Mouse (Mus musculus) intestine, embryonic 15.5 days (tissue): ENCODE data around the gene Prmt2. TPM values are rescaled to one million over a fixed set of nuclear protein-coding genes. Genes with fewer than 3 reads are reported as not detected.
A peak's percentile ranks its signal among the peaks of the same experiment; 100 is the strongest.

ENCODE experiments used
- ATAC-seq: fragments of 200-750 bp; cut with Nextera tagmentation; 2 replicates; pipeline ENCODE4 v1.8.0; 2017; ENCODE audit warnings: moderate TSS enrichment, moderate library complexity
- H3K27ac ChIP-seq: fragments of 300-500 bp; sonication (generic); 2 replicates; pipeline ENCODE4 v1.5.1; 2015; ENCODE audit warnings: mild to moderate bottlenecking, inconsistent platforms
- H3K27me3 ChIP-seq: fragments of 300-500 bp; sonication (generic); replicated peaks from 2 replicates; pipeline ENCODE4 v1.6.1; 2015; ENCODE audit warnings: inconsistent platforms
- H3K36me3 ChIP-seq: fragments of 300-500 bp; sonication (generic); 2 replicates; pipeline ENCODE4 v1.6.1; 2015; ENCODE audit warnings: inconsistent platforms
- H3K4me1 ChIP-seq: fragments of 300-500 bp; sonication (generic); replicated peaks from 2 replicates; pipeline ENCODE4 v1.6.1; 2015; ENCODE audit warnings: inconsistent platforms
- H3K4me2 ChIP-seq: fragments of 300-500 bp; sonication (generic); replicated peaks from 2 replicates; pipeline ENCODE4 v1.6.1; 2015; ENCODE audit warnings: mild to moderate bottlenecking, inconsistent platforms
- H3K4me3 ChIP-seq: fragments of 300-500 bp; sonication (generic); replicated peaks from 2 replicates; pipeline ENCODE4 v1.5.1; 2015; ENCODE audit warnings: inconsistent platforms
- H3K9ac ChIP-seq: fragments of 300-500 bp; sonication (generic); 2 replicates; pipeline ENCODE4 v1.6.1; 2015; ENCODE audit warnings: inconsistent platforms
- H3K9me3 ChIP-seq: fragments of 300-500 bp; sonication (generic); 2 replicates; pipeline ENCODE4 v1.6.1; 2016; ENCODE audit warnings: inconsistent platforms
- WGBS: fragments of 180-500 bp; shearing (Covaris S2); methylation state at CpG from one replicate; pipeline ENCODE4 v1.1.7; 2015; 5-methylcytosine and 5-hydroxymethylcytosine counted together
- polyA plus RNA-seq: library from polyadenylated mRNA; unstranded; fragments of >200 nt; fragmentation: Nextera tagmentation; extraction: Ambion mirVana; gene quantifications from 2 replicates; pipeline ENCODE4 v1.2.1, GENCODE M21; 2015

Gene Prmt2
- 42.6 and 43.7 TPM in 2 replicates for polyA plus RNA-seq

- ATAC-seq = peak; percentile 100
- H3K4me2 ChIP-seq = peak within 1 kb of the TSS; percentile 85
- under 1% methylated on average over 47 of the region's 47 CpGs for WGBS
- H3K9me3 ChIP-seq = no peaks in the 10 kb centered on the region
- peak within 1 kb of the TSS; percentile 73 for H3K4me3 ChIP-seq
- no peaks in the 10 kb centered on the region for H3K36me3 ChIP-seq
- H3K9ac ChIP-seq = peak within 1 kb of the TSS; percentile 56
- H3K27me3 ChIP-seq = no peaks in the 10 kb centered on the region
- 0 out of 2 replicates have a peak, but pooled peaks cover 4% of the 10 kb centered on the region for H3K4me1 ChIP-seq
- peak within 1 kb of the TSS; percentile 88 for H3K27ac ChIP-seq
These were observed at the start of gene Prmt2 for GRCm38 (mm10) chr10:76237341-76238225. Prmt2 (minus strand) TSS chr10:76237865.

DNA sequence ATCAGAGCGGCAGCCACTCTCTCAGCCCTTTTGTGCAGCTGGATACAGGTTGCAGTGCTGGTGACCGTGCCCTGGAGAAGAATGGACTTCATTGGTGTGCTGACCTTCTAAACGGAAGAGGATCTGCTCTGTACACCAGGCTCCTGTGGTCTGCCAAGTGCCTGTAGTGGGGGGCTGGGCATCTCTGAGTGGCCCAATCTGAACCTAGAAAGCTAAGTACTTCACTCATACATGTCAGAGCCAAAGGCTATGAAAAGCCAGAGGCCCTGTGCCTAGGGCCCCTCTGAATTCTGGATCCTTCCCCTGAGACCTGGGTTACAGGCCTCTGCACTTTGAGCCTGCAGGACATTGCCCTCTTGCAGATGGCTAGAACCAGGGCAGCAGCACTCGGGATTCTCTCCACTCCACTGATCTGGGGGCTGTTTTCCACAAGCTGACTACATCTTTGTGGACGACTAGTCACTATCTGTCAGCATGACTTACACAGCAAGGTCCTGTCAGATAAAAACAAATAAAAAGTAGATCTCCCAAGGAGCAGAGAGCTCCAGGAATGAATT lies 41.0 kb upstream of the Prmt2 start:
- Histone ChIP-seq H3K27me3 (no peaks in the 10 kb centered on the region), H3K4me1 (no peaks in the 10 kb centered on the region), H3K27ac (no peak overlapping the region), H3K4me3 (no peak overlapping the region), H3K4me2 (no peak overlapping the region), H3K9ac (no peak overlapping the region), H3K36me3 (peaks cover 27% of the 10 kb centered on the region), H3K9me3 (no peaks in the 10 kb centered on the region)
- ATAC-seq = no peak
- 74% methylated on average over 5 of the region's 5 CpGs for WGBS

DNA sequence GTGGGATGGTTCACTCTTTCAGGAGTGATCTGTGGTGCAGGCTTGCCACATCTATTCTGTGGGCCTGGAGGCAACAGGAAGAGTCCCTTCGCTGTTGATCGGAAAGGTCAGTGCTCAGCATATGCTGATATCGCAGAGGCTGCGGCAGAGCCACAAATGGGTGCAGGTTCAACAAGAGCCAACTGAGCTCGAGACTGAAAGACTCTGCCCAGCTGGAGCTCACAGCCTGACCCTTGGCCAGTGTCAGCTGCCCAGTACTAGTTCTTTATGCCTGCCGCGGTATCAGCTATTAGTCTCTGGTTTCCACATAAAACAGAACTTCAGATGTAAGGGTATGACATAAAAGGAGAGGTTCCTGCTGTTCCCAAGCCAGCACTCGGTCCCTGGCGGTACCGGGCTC lies 37.6 kb upstream of the Prmt2 start:
- H3K4me1 ChIP-seq = no peaks in the 10 kb centered on the region
- WGBS = 84% methylated on average over 10 of the region's 10 CpGs
- no peak for ATAC-seq
- H3K4me2 ChIP-seq = no peak overlapping the region
- H3K9ac ChIP-seq = no peak overlapping the region
- peaks cover 15% of the 10 kb centered on the region; the same call in 1 of the 2 replicates for H3K36me3 ChIP-seq
- no peak overlapping the region for H3K27ac ChIP-seq
- H3K27me3 ChIP-seq = no peaks in the 10 kb centered on the region
- H3K9me3 ChIP-seq = no peaks in the 10 kb centered on the region
- no peak overlapping the region for H3K4me3 ChIP-seq

DNA sequence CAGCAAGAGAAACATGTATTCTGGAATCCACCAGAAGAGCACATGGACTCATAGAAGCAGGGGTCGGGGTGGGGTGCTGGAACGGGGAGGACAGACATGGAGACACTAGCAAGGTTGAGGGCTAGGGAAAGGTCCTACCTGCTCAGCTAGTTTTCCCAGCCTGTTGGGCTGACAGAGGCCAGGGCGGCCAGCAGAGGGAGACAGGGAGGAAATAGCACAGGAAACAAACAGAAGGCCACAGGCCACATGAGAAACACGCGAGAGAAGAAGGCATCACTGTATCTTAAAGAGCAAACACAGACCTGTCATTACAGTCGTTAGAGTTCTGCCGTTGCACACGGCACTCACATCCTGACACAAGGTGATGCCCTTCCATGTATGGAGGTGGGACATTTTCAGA lies 33.6 kb upstream of the Prmt2 start:
- no peak overlapping the region for H3K9ac ChIP-seq
- WGBS = 35% methylated on average over 8 of the region's 8 CpGs
- ATAC-seq = peak; percentile 41; the same call in 1 of the 2 replicates
- H3K9me3 ChIP-seq = no peaks in the 10 kb centered on the region
- peaks cover 13% of the 10 kb centered on the region; the same call in 1 of the 2 replicates for H3K36me3 ChIP-seq
- H3K27ac ChIP-seq = no peak overlapping the region
- H3K27me3 ChIP-seq = no peaks in the 10 kb centered on the region
- no peak overlapping the region for H3K4me3 ChIP-seq
- H3K4me1 ChIP-seq = no peaks in the 10 kb centered on the region
- no peak overlapping the region for H3K4me2 ChIP-seq

DNA sequence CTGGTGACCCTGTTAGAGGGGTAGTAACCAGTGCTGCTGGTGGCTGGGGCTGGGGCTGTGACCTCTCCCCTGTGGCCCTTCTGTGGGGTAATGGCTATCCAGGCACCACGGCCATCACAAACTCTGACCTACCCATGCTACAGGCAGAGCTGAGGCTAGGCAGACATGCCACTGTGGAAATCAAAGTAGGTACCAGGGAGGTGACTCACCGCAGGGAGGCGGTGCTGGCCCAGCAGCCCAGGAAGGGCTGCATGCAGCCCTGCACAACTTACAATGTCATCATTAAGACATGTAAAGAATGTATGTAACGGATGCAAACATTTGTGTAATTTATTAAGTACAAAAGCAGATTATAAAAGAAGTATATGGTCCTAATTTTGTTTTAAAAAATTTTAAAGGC lies 24.8 kb upstream of the Prmt2 start:
- no peaks in the 10 kb centered on the region for H3K4me1 ChIP-seq
- no peak for ATAC-seq
- no peak overlapping the region for H3K9ac ChIP-seq
- no peak overlapping the region for H3K4me2 ChIP-seq
- H3K4me3 ChIP-seq = no peak overlapping the region
- H3K36me3 ChIP-seq = no peaks in the 10 kb centered on the region; the same call in none of the 2 replicates
- WGBS = 71% methylated on average over 4 of the region's 4 CpGs
- no peaks in the 10 kb centered on the region for H3K27me3 ChIP-seq
- H3K27ac ChIP-seq = no peak overlapping the region
- no peaks in the 10 kb centered on the region for H3K9me3 ChIP-seq

DNA sequence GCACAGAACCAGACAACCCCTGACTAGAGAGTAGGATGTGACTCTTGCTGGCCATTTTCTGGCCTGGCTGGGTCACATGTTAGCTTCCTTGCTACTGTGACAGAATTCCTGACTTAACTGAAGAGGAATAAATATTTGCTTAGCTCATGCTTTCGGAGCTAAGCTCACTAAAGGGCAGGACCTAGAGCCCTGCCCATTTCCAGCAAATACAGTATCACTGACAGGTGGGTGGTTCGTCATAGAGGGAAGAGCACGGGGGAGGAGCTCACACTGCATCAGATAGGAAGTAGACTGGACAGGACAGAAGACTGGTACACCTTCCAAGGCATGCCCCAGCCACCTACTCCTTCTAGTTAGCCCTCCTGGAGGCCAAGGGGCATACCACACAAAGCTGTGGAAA lies 23.8 kb upstream of the Prmt2 start:
- H3K4me1 ChIP-seq = no peaks in the 10 kb centered on the region
- no peaks in the 10 kb centered on the region for H3K9me3 ChIP-seq
- no peak overlapping the region for H3K9ac ChIP-seq
- no peak overlapping the region for H3K4me3 ChIP-seq
- no peak overlapping the region for H3K4me2 ChIP-seq
- H3K36me3 ChIP-seq = no peaks in the 10 kb centered on the region; the same call in none of the 2 replicates
- 50% methylated on average over 3 of the region's 3 CpGs for whole genome bisulfite sequencing
- H3K27ac ChIP-seq = no peak overlapping the region
- peak; percentile 79 for ATAC-seq
- no peaks in the 10 kb centered on the region for H3K27me3 ChIP-seq

- 52% methylated on average over 11 of the region's 11 CpGs for WGBS
- Histone ChIP-seq H3K36me3 (no peaks in the 10 kb centered on the region; the same call in 1 of the 2 replicates), H3K4me2 (no peak overlapping the region), H3K27me3 (no peaks in the 10 kb centered on the region), H3K9me3 (no peaks in the 10 kb centered on the region), H3K9ac (no peak overlapping the region), H3K4me1 (no peaks in the 10 kb centered on the region), H3K27ac (no peak overlapping the region), H3K4me3 (no peak overlapping the region)
- ATAC-seq = no peak
These were observed 22.8 kb upstream of the Prmt2 start for GRCm38 (mm10) chr10:76260358-76261059.

DNA sequence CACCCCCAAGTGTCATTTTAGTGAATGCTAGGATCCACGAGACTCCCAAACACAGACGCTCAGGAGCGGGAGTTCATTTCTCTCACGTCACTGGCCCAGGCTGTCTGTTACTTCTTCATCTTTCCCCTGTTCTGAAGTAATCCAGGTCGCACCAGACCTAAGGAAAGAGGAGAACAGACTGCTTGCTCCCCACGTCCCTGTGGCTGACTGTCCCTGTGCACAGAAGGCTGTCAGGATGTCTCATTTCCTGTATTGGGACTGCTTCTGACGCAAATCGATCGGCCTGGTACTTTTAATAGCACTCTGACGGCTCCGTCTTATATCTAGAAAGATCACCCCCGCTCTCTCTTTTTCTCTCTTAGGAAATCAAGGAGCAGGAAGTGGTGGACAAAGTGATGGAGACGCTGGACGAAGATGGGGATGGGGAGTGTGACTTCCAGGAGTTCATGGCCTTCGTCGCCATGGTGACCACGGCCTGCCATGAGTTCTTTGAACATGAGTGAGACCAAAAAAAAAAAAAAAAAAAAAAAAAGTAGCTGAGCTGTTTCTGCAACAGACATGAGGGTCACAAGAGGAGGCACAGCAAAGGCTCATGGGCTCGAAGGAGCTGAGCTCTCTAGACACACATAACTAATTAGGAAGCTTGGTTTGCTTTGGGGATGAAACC lies 22.0 kb upstream of the Prmt2 start:
- Histone ChIP-seq H3K27me3 (no peaks in the 10 kb centered on the region), H3K9ac (no peak overlapping the region), H3K9me3 (no peaks in the 10 kb centered on the region), H3K4me1 (no peaks in the 10 kb centered on the region), H3K4me2 (no peak overlapping the region), H3K27ac (no peak overlapping the region), H3K36me3 (no peaks in the 10 kb centered on the region; the same call in 1 of the 2 replicates), H3K4me3 (no peak overlapping the region)
- 66% methylated on average over 18 of the region's 18 CpGs for WGBS
- no peak for ATAC-seq

GRCm38 (mm10) chr10:76257719-76258390 lies 20.2 kb upstream of the Prmt2 start:
- H3K27me3 ChIP-seq = no peaks in the 10 kb centered on the region
- H3K9me3 ChIP-seq = no peaks in the 10 kb centered on the region
- H3K4me3 ChIP-seq = no peak overlapping the region
- H3K36me3 ChIP-seq = no peaks in the 10 kb centered on the region; the same call in 1 of the 2 replicates
- no peak overlapping the region for H3K4me2 ChIP-seq
- H3K9ac ChIP-seq = no peak overlapping the region
- peaks cover 4% of the 10 kb centered on the region for H3K4me1 ChIP-seq
- H3K27ac ChIP-seq = no peak overlapping the region
- 70% methylated on average over 12 of the region's 12 CpGs for WGBS
- ATAC-seq = no peak

GRCm38 (mm10) chr10:76257231-76257630 lies 19.6 kb upstream of the Prmt2 start:
- H3K9me3 ChIP-seq = no peaks in the 10 kb centered on the region
- H3K4me2 ChIP-seq = no peak overlapping the region
- no peak overlapping the region for H3K9ac ChIP-seq
- no peak for ATAC-seq
- 89% methylated on average over 7 of the region's 7 CpGs for WGBS
- H3K27me3 ChIP-seq = no peaks in the 10 kb centered on the region
- no peak overlapping the region for H3K4me3 ChIP-seq
- no peak overlapping the region for H3K27ac ChIP-seq
- H3K4me1 ChIP-seq = peaks cover 4% of the 10 kb centered on the region
- H3K36me3 ChIP-seq = no peaks in the 10 kb centered on the region; the same call in 1 of the 2 replicates

DNA sequence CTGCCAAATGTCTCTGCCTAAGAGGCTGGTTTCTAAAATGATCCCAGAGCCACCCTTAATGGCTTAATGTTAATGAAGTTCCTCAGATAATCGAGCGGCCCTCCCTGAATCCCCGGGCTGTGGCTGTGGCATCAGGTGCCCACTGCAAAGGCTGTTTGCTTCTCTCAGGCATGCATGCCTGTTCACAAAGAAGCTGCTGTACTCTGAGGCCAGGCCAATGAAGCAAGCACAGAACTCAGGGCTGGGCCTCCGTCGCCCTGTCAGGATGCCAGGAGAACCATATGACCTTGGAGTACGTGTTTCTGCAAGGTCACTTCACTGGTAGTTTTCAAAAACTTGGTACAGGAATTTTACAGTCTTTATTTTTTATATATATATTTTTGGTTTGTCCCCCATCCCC lies 18.0 kb upstream of the Prmt2 start:
- no peak for ATAC-seq
- Histone ChIP-seq H3K9ac (no peak overlapping the region), H3K36me3 (no peaks in the 10 kb centered on the region), H3K4me3 (no peak overlapping the region), H3K4me1 (peaks cover 4% of the 10 kb centered on the region), H3K9me3 (no peaks in the 10 kb centered on the region), H3K27ac (no peak overlapping the region), H3K4me2 (no peak overlapping the region), H3K27me3 (no peaks in the 10 kb centered on the region)
- WGBS = 72% methylated on average over 6 of the region's 6 CpGs
